Mouse (Mus musculus): ENCODE data around the gene Pacs2. TPM values are rescaled to one million over a fixed set of nuclear protein-coding genes. Genes with fewer than 3 reads are reported as not detected.

Gene Pacs2
- polyA plus RNA-seq, 1 experiment from 2014 or later, result 17.3 TPM

- no peaks in the 10 kb centered on the region for H3K27me3 ChIP-seq (ENCODE audit: control insufficient read depth, insufficient read depth, low read length)
- no peak overlapping the region for H3K9ac ChIP-seq (ENCODE audit: low read length)
- 83% methylated on average over 3 of the region's 3 CpGs for WGBS
- H3K9me3 ChIP-seq (ENCODE audit: control insufficient read depth, low read length), result no peaks in the 10 kb centered on the region
- H3K27ac ChIP-seq (ENCODE audit: low read depth, low read length), result no peak overlapping the region
- H3K4me3 ChIP-seq (ENCODE audit: low read depth, low read length), result no peak overlapping the region
- peaks cover 6% of the 10 kb centered on the region for H3K36me3 ChIP-seq (ENCODE audit: control insufficient read depth, insufficient read depth, low read length)
- DNase-seq (ENCODE audit: low spot score, missing footprints) (no peak), ATAC-seq (ENCODE audit: low FRiP score) (no peak)
- H3K4me1 ChIP-seq (ENCODE audit: control insufficient read depth, insufficient read depth, low read length), result peaks cover 3% of the 10 kb centered on the region
- no peak overlapping the region for H3K4me2 ChIP-seq
These were observed 30.8 kb downstream of the Pacs2 start for GRCm38 (mm10) chr12:113044916-113045677.

DNA sequence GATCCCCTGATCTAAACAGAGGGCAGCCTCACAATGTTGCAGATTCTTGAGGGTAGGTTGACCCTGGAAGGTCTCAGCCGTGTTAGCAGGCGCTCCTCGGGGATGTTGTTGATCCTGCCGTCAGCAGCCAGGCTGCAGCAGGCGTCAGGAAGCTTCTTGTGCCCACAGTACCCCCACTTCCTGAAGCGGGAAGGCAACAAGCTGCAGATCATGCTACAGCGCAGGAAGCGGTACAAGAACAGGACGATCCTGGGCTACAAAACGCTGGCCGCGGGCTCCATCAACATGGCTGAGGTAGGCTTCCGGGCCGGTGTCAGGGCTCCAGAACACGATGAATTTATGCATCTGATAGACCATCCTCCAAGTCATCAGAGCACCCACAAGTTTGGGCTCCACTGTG, 32.6 kb downstream of the Pacs2 start:
- H3K27me3 ChIP-seq (ENCODE audit: control insufficient read depth, insufficient read depth, low read length), result no peaks in the 10 kb centered on the region
- H3K36me3 ChIP-seq (ENCODE audit: control insufficient read depth, insufficient read depth, low read length), result peaks cover 13% of the 10 kb centered on the region
- no peak overlapping the region for H3K9ac ChIP-seq (ENCODE audit: low read length)
- no peaks in the 10 kb centered on the region for H3K9me3 ChIP-seq (ENCODE audit: control insufficient read depth, low read length)
- DNase-seq (ENCODE audit: low spot score, missing footprints) (no peak), ATAC-seq (ENCODE audit: low FRiP score) (no peak)
- no peak overlapping the region for H3K4me2 ChIP-seq
- H3K4me1 ChIP-seq (ENCODE audit: control insufficient read depth, insufficient read depth, low read length), result no peaks in the 10 kb centered on the region
- no peak overlapping the region for H3K4me3 ChIP-seq (ENCODE audit: low read depth, low read length)
- WGBS, result 92% methylated on average over 15 of the region's 15 CpGs
- no peak overlapping the region for H3K27ac ChIP-seq (ENCODE audit: low read depth, low read length)

- H3K4me1 ChIP-seq (ENCODE audit: control insufficient read depth, insufficient read depth, low read length), result no peaks in the 10 kb centered on the region
- 97% methylated on average over 5 of the region's 5 CpGs for WGBS
- ATAC-seq (ENCODE audit: low FRiP score) (no peak), DNase-seq (ENCODE audit: low spot score, missing footprints) (no peak)
- H3K9me3 ChIP-seq (ENCODE audit: control insufficient read depth, low read length), result no peaks in the 10 kb centered on the region
- H3K9ac ChIP-seq (ENCODE audit: low read length), result no peak overlapping the region
- no peak overlapping the region for H3K4me2 ChIP-seq
- no peak overlapping the region for H3K4me3 ChIP-seq (ENCODE audit: low read depth, low read length)
- no peaks in the 10 kb centered on the region for H3K27me3 ChIP-seq (ENCODE audit: control insufficient read depth, insufficient read depth, low read length)
- no peak overlapping the region for H3K27ac ChIP-seq (ENCODE audit: low read depth, low read length)
- H3K36me3 ChIP-seq (ENCODE audit: control insufficient read depth, insufficient read depth, low read length), result peaks cover 16% of the 10 kb centered on the region
These were observed 33.8 kb downstream of the Pacs2 start for GRCm38 (mm10) chr12:113048103-113048502.

- 92% methylated on average over 9 of the region's 9 CpGs for WGBS
- Histone ChIP-seq H3K36me3 (ENCODE audit: control insufficient read depth, insufficient read depth, low read length) (peaks cover 26% of the 10 kb centered on the region), H3K9me3 (ENCODE audit: control insufficient read depth, low read length) (no peaks in the 10 kb centered on the region)
These were observed 35.5 kb downstream of the Pacs2 start for GRCm38 (mm10) chr12:113049836-113050235.

GRCm38 (mm10) chr12:113050671-113051070, 36.4 kb downstream of the Pacs2 start:
- Histone ChIP-seq H3K4me2 (no peak overlapping the region), H3K9ac (ENCODE audit: low read length) (no peak overlapping the region), H3K4me1 (ENCODE audit: control insufficient read depth, insufficient read depth, low read length) (no peaks in the 10 kb centered on the region), H3K27ac (ENCODE audit: low read depth, low read length) (no peak overlapping the region), H3K9me3 (ENCODE audit: control insufficient read depth, low read length) (no peaks in the 10 kb centered on the region), H3K36me3 (ENCODE audit: control insufficient read depth, insufficient read depth, low read length) (peaks cover 26% of the 10 kb centered on the region), H3K27me3 (ENCODE audit: control insufficient read depth, insufficient read depth, low read length) (no peaks in the 10 kb centered on the region), H3K4me3 (ENCODE audit: low read depth, low read length) (no peak overlapping the region)
- WGBS, result 89% methylated on average over 12 of the region's 12 CpGs
- DNase-seq (ENCODE audit: low spot score, missing footprints) (no peak), ATAC-seq (ENCODE audit: low FRiP score) (no peak)

More at GRCm38 (mm10) chr12:113049836-113050235, 35.5 kb downstream of the Pacs2 start:
- ATAC-seq (ENCODE audit: low FRiP score), result no peak
- no peak overlapping the region for H3K9ac ChIP-seq (ENCODE audit: low read length)
- H3K4me3 ChIP-seq (ENCODE audit: low read depth, low read length), result no peak overlapping the region
- DNase-seq (ENCODE audit: low spot score, missing footprints), result no peak
- H3K4me1 ChIP-seq (ENCODE audit: control insufficient read depth, insufficient read depth, low read length), result no peaks in the 10 kb centered on the region
- no peak overlapping the region for H3K4me2 ChIP-seq
- no peaks in the 10 kb centered on the region for H3K27me3 ChIP-seq (ENCODE audit: control insufficient read depth, insufficient read depth, low read length)
- H3K27ac ChIP-seq (ENCODE audit: low read depth, low read length), result no peak overlapping the region

- Histone ChIP-seq H3K9ac (ENCODE audit: low read length) (no peak overlapping the region), H3K4me2 (no peak overlapping the region), H3K4me3 (ENCODE audit: low read depth, low read length) (no peak overlapping the region), H3K27ac (ENCODE audit: low read depth, low read length) (no peak overlapping the region), H3K36me3 (ENCODE audit: control insufficient read depth, insufficient read depth, low read length) (peaks cover 26% of the 10 kb centered on the region), H3K4me1 (ENCODE audit: control insufficient read depth, insufficient read depth, low read length) (no peaks in the 10 kb centered on the region), H3K27me3 (ENCODE audit: control insufficient read depth, insufficient read depth, low read length) (no peaks in the 10 kb centered on the region), H3K9me3 (ENCODE audit: control insufficient read depth, low read length) (no peaks in the 10 kb centered on the region)
- ATAC-seq (ENCODE audit: low FRiP score), result no peak
- DNase-seq (ENCODE audit: low spot score, missing footprints), result no peak
- 66% methylated on average over 9 of the region's 9 CpGs for WGBS
These were observed 37.5 kb downstream of the Pacs2 start for GRCm38 (mm10) chr12:113051628-113052403.

DNA sequence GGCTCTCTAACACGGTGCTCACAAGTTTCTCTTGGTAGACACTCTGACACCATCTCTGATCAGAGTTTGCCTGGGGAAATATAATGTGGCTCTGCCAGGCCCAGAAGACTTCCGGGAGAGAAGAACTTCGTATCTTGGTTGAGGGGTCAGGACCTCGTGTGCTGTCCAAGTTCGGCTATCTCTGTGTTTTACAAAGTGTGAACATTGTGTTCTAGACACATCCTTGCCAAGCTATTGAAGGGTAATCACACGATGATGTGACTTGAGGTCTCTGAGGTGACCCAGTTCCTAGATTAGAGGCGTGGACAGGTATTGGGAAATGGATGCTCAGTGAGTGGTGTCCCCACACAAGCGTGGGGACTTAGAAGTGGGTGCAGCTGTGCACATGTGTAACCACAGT, 41.8 kb downstream of the Pacs2 start:
- DNase-seq (ENCODE audit: low spot score, missing footprints), result no peak

GRCm38 (mm10) chr12:113060178-113060577, 45.9 kb downstream of the Pacs2 start:
- Histone ChIP-seq H3K4me1 (ENCODE audit: control insufficient read depth, insufficient read depth, low read length) (no peaks in the 10 kb centered on the region), H3K9me3 (ENCODE audit: control insufficient read depth, low read length) (no peaks in the 10 kb centered on the region), H3K36me3 (ENCODE audit: control insufficient read depth, insufficient read depth, low read length) (peaks cover 19% of the 10 kb centered on the region), H3K4me2 (no peak overlapping the region), H3K4me3 (ENCODE audit: low read depth, low read length) (no peak overlapping the region), H3K9ac (ENCODE audit: low read length) (no peak overlapping the region), H3K27ac (ENCODE audit: low read depth, low read length) (no peak overlapping the region), H3K27me3 (ENCODE audit: control insufficient read depth, insufficient read depth, low read length) (no peaks in the 10 kb centered on the region)
- ATAC-seq (ENCODE audit: low FRiP score) (no peak), DNase-seq (ENCODE audit: low spot score, missing footprints) (no peak)
- WGBS, result 94% methylated on average over 5 of the region's 5 CpGs

More for the DNA sequence above, 41.8 kb downstream of the Pacs2 start:
- Histone ChIP-seq H3K4me1 (ENCODE audit: control insufficient read depth, insufficient read depth, low read length) (no peaks in the 10 kb centered on the region), H3K36me3 (ENCODE audit: control insufficient read depth, insufficient read depth, low read length) (peaks cover 25% of the 10 kb centered on the region), H3K27me3 (ENCODE audit: control insufficient read depth, insufficient read depth, low read length) (no peaks in the 10 kb centered on the region), H3K9me3 (ENCODE audit: control insufficient read depth, low read length) (no peaks in the 10 kb centered on the region), H3K4me2 (no peak overlapping the region), H3K9ac (ENCODE audit: low read length) (no peak overlapping the region), H3K27ac (ENCODE audit: low read depth, low read length) (no peak overlapping the region), H3K4me3 (ENCODE audit: low read depth, low read length) (no peak overlapping the region)
- ATAC-seq (ENCODE audit: low FRiP score), result no peak
- WGBS, result 92% methylated on average over 8 of the region's 8 CpGs

GRCm38 (mm10) chr12:113061606-113062005, 47.3 kb downstream of the Pacs2 start:
- Histone ChIP-seq H3K36me3 (ENCODE audit: control insufficient read depth, insufficient read depth, low read length) (peaks cover 19% of the 10 kb centered on the region), H3K4me3 (ENCODE audit: low read depth, low read length) (no peak overlapping the region), H3K9ac (ENCODE audit: low read length) (no peak overlapping the region), H3K4me2 (no peak overlapping the region), H3K27ac (ENCODE audit: low read depth, low read length) (no peak overlapping the region), H3K9me3 (ENCODE audit: control insufficient read depth, low read length) (no peaks in the 10 kb centered on the region), H3K27me3 (ENCODE audit: control insufficient read depth, insufficient read depth, low read length) (no peaks in the 10 kb centered on the region), H3K4me1 (ENCODE audit: control insufficient read depth, insufficient read depth, low read length) (no peaks in the 10 kb centered on the region)
- DNase-seq (ENCODE audit: low spot score, missing footprints) (no peak), ATAC-seq (ENCODE audit: low FRiP score) (0 out of 2 replicates have a peak, but pooled peaks have one; percentile 15)
- WGBS, result 92% methylated on average over 9 of the region's 9 CpGs

All from midbrain, embryonic 11.5 days (tissue).